Mouse (Mus musculus) ES-E14 (cell line): ENCODE measurements around the gene Slc12a3.

ENCODE experiments used
- HCFC1 ChIP-seq: IDR thresholded peaks from 2 replicates; pipeline ENCODE4 v1.6.1; 2012; ENCODE audit warnings: low read length, inconsistent platforms, borderline replicate concordance; ENCODE audit not compliant: insufficient read depth
- ZC3H11A ChIP-seq: IDR thresholded peaks from 2 replicates; pipeline ENCODE4 v1.6.1; 2012; ENCODE audit warnings: low read depth, mild to moderate bottlenecking, inconsistent platforms, low read length, borderline replicate concordance

DNA sequence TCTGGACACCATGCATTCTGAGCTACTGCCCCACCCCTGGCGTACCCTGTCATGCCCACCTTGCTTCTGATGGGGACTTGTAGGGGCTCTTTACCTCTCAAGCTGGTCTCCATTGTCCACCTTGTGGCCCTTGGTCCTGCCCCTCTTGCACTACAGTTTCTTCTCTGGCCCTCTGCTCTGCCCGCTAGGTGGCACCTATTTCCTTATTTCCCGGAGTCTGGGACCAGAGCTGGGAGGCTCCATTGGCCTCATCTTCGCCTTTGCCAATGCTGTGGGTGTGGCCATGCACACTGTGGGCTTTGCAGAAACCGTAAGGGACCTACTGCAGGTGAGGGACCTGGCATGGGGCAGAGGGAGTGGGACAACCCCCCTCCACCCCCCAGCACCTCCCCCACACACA, 4.3 kb downstream of the Slc12a3 start:
- TF ChIP-seq ZC3H11A: no peak
- no peak for TF ChIP-seq HCFC1
